Mouse (Mus musculus) ES-E14 (cell line): ENCODE results near the gene Wdr12.

Source experiments
- CHD2 ChIP-seq: IDR thresholded peaks from 2 replicates; pipeline ENCODE4 v1.6.1; 2014; ENCODE audit warnings: mild to moderate bottlenecking, low read depth, low read length, inconsistent platforms
- MAFK ChIP-seq: IDR thresholded peaks from 2 replicates; pipeline ENCODE4 v1.6.1; 2014; ENCODE audit warnings: mild to moderate bottlenecking, low read depth, low read length, inconsistent platforms; ENCODE audit not compliant: insufficient read depth
- ZC3H11A ChIP-seq: IDR thresholded peaks from 2 replicates; pipeline ENCODE4 v1.6.1; 2012; ENCODE audit warnings: low read depth, mild to moderate bottlenecking, inconsistent platforms, low read length, borderline replicate concordance

- TF ChIP-seq CHD2: no peak
- TF ChIP-seq ZC3H11A: no peak
- no peak for TF ChIP-seq MAFK
Observed at GRCm38 (mm10) chr1:60035044-60035443, 63.4 kb downstream of the Wdr12 start.
